Mouse (Mus musculus) spleen, adult 2 months (tissue): ENCODE results near the gene Camta2. TPM values are rescaled to one million over a fixed set of nuclear protein-coding genes. Genes with fewer than 3 reads are reported as not detected.

Experiments used
- DNase-seq, 2 experiments: peaks; one replicate each; pipeline versions ENCODE4 v3.0.0 to v3.0.0-alpha.2; 2012 to 2021; ENCODE audit warnings: low spot score in 2 of 2, low read depth in 1 of 2
- H3K27ac ChIP-seq: fragments of 200-500 bp; 2 replicates; pipeline ENCODE4 v1.5.1; 2012; ENCODE audit warnings: low read length, inconsistent platforms; ENCODE audit not compliant: insufficient read depth
- H3K27me3 ChIP-seq: fragments of 200-500 bp; 2 replicates; pipeline ENCODE4 v1.6.1; 2012; ENCODE audit warnings: mild to moderate bottlenecking, moderate library complexity, low read length, inconsistent platforms; ENCODE audit not compliant: control insufficient read depth, insufficient read depth
- H3K36me3 ChIP-seq: fragments of 200-500 bp; 2 replicates; pipeline ENCODE4 v1.6.1; 2012; ENCODE audit warnings: mild to moderate bottlenecking, low read length, inconsistent platforms; ENCODE audit not compliant: control insufficient read depth, insufficient read depth
- H3K4me1 ChIP-seq: fragments of 200-500 bp; 2 replicates; pipeline ENCODE4 v1.6.1; 2011; ENCODE audit warnings: inconsistent platforms; ENCODE audit not compliant: control insufficient read depth, insufficient read depth, insufficient read length
- H3K4me3 ChIP-seq: fragments of 200-500 bp; 2 replicates; pipeline ENCODE4 v1.5.1; 2011; ENCODE audit warnings: mild to moderate bottlenecking, inconsistent platforms; ENCODE audit not compliant: insufficient read depth, insufficient read length; ENCODE audit errors: extremely low read depth
- CTCF ChIP-seq: fragments of 200-500 bp; IDR thresholded peaks from 2 replicates; pipeline ENCODE4 v1.5.1; 2011; ENCODE audit warnings: mild to moderate bottlenecking, inconsistent platforms; ENCODE audit not compliant: insufficient read depth, insufficient read length, insufficient replicate concordance; ENCODE audit errors: extremely low read depth
- POLR2A ChIP-seq: fragments of 200-500 bp; IDR thresholded peaks from 2 replicates; pipeline ENCODE4 v1.6.1; 2011; ENCODE audit warnings: low read depth, low read length, inconsistent platforms
- WGBS: fragments of 180-500 bp; shearing (Covaris S2); methylation state at CpG from one replicate; pipeline ENCODE4 v1.1.7; 2018; 5-methylcytosine and 5-hydroxymethylcytosine counted together
- polyA plus RNA-seq: library from polyadenylated mRNA; depleted of rRNA; stranded (reverse); fragments of >200 nt; gene quantifications from 2 replicates; pipeline ENCODE4 v1.2.3, GENCODE M21; 2012

The Camta2 gene
- polyA plus RNA-seq, 1 experiment = 36.6 TPM

DNA sequence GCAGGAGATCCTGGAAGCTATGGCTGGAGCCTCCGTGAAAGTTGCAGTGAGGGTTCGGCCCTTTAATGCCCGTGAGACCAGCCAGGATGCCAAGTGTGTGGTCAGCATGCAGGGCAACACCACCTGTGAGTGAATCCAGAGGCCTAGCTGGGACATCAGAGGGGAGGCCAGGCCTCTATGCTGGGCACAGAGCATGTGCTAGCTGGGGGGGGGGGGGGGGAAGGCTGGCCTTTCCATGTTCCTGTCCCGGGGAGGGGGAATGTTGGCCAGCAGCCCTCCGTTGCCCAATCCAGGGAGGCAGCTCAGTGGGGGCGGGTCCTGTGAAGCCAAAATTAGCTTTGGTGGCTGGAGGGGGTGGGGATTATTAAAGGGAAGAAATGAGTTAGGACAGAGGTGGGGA, 14.9 kb upstream of the Camta2 start:
- Histone ChIP-seq H3K27ac (no peak overlapping the region), H3K27me3 (no peaks in the 10 kb centered on the region), H3K4me1 (peaks cover 8% of the 10 kb centered on the region; the same call in 1 of the 2 replicates), H3K4me3 (no peak overlapping the region), H3K36me3 (peaks cover 23% of the 10 kb centered on the region)
- no peak for DNase-seq
- 92% methylated on average over 6 of the region's 6 CpGs for WGBS
- TF ChIP-seq CTCF (no peak), POLR2A (no peak)

DNA sequence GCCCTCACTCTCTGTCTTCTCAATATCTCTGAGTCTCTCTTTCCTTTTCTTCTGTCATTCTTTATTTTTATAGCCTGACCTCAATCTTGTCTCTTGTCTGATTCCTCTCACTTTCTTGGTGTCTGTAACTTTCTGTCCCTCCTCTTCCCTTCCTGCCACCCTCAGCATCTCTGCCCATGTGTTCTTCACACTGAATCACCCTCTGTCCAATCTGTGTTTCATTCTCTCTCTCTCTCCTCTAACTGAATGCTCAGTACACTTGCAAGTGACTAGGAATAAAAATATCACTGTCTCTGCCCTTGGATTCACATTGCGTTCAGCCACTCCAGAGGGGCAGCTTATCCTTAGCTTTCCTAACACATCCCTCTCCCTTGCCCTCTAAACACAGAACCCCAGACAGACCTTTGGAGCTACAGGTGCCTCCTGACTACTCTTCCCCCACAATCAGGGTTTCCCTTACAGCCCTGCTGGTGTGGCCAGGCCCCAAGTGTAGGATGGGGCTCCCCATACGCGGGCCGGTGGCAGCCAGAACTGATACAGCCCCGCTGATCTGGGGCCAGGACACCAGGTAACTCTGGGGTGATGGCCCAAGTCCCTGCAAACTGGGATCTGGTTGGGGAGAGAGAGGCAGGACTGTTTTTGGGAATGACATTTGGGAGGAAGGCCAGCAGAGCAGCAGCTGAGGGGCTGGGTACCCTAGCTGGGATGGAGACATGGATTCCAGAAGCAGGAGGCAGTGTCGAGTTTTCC, 14.3 kb upstream of the Camta2 start:
- peaks cover 21% of the 10 kb centered on the region for H3K36me3 ChIP-seq
- 90% methylated on average over 6 of the region's 6 CpGs for whole genome bisulfite sequencing
- TF ChIP-seq POLR2A (no peak), CTCF (no peak)
- H3K4me1 ChIP-seq = peaks cover 8% of the 10 kb centered on the region; the same call in 1 of the 2 replicates
- DNase-seq = no peak
- no peak overlapping the region for H3K4me3 ChIP-seq
- H3K27ac ChIP-seq = no peak overlapping the region
- no peaks in the 10 kb centered on the region for H3K27me3 ChIP-seq

DNA sequence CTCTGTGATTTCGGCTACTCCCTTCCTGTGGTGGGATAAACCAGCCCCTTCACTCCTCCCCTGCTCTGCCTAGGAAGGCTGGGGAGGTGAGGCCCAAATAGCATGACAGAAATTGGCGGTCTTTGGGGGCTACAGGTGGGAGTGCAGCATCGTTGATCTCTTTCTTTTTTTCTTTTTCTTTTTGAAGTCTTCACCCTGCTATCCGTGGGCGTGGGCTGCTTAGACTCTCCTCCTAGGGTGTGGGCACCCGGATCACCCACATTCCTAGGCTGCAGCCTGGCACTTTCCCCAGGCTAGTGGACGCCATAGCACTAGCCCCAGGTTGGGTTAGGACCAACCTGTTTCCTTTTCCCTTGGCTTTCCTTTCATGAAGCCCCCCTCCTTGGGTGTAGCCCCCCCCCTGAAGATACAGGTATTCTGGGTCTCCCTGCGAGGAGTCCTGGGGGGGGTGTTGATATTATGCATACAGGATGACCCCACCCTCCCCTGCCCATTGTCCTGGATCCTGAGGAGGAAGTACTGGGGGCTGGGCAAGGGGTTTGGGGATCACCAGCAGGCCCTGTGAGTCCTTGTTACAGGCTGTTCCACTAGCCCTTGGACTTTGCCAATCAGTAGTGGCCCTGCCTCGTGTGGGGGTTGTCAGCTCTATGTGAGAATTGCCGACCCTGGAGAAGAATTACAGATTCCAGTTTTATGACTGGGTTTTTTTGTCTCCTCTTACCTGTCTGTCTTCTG, 13.5 kb upstream of the Camta2 start:
- Histone ChIP-seq H3K36me3 (peaks cover 17% of the 10 kb centered on the region), H3K4me3 (peak overlapping the region; percentile 78; the same call in 1 of the 2 replicates), H3K4me1 (peaks cover 8% of the 10 kb centered on the region; the same call in 1 of the 2 replicates), H3K27me3 (no peaks in the 10 kb centered on the region), H3K27ac (no peak overlapping the region)
- WGBS = 59% methylated on average over 10 of the region's 10 CpGs
- TF ChIP-seq CTCF = no peak
- TF ChIP-seq POLR2A = no peak
- DNase-seq = no peak

DNA sequence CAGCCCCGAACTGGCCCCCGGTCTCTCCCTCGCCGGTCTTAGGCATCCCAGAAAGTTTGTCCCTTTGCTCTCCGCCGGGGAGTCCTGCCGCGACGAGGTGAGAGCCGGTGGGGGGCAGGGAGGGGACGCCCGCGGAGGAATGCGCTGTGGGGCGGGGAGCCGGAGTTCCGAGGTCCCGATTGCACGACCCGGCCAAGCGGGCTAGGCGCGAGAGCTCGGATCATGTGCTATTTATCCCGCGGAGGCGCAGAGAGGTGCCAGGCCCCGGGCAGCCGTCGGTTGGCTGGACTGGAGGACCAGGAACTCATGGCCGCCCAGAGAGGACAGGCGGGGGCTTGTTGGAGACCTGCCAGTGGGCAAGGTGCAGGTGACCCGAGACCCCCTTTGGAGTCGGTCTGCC, 12.7 kb upstream of the Camta2 start:
- DNase-seq = peak in 1 of 2 experiments; percentile 53
- under 1% methylated on average over 34 of the region's 34 CpGs for WGBS

DNA sequence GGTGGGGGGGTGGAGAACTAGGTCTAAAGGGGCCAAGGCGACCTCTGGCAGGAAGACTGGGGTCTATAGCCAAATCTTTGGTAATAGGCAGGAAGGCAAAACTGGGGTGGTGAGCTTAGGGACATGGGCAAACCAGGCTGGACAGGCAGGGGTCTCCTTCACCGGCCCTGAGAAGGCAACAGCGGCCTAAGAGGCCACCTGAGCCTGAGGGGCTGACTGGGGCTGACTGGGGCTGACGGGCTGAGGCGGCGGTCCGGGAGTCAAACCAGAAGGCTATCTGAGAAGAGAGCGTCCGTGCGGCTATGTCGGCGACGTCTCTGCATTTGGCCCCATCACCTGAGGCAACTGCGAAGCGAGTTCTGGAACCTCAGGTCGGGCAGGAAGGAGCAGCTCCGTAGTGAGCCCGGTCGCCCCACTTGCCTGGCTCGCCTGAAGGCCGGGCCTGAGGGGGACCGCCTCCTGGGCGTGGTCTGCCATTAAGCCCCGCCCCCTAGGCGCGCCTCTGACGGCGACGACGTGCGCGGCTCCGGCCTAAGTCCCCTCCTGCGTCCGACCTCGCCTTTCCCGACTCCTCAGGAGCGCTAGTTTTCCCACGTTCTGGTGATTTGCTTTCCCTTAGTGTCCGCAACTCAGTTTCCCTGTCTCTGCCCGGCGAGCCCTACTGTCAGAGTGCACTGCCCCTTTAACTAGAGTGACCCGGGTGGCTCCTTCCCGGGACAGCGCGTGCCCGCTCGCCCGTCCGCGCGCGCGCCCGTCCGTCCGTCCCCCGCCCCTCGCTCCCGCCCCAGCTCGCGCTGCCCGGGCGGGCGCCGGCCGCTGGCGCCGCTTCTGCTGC, 12.0 kb upstream of the Camta2 start, which contains the start of the genes Inca1 and Kif1c:
TSS of gene Inca1 (minus strand) at position 434 of the 835 bp plus-strand sequence.
TSS of gene Kif1c (plus strand) at position 827 of the 835 bp plus-strand sequence.
- peak; percentile 84 for TF ChIP-seq POLR2A
- TF ChIP-seq CTCF = no peak
- peak; percentile 88 to 95 for DNase-seq
- Histone ChIP-seq H3K4me1 (peaks cover 8% of the 10 kb centered on the region; the same call in 1 of the 2 replicates), H3K27ac (peak within 1 kb of the TSS; percentile 93), H3K4me3 (peak within 1 kb of the TSS; percentile 78), H3K36me3 (peaks cover 7% of the 10 kb centered on the region; the same call in 1 of the 2 replicates), H3K27me3 (no peaks in the 10 kb centered on the region)
- 3% methylated on average over 67 of the region's 69 CpGs for WGBS

More for the DNA sequence above, 12.7 kb upstream of the Camta2 start:
- TF ChIP-seq POLR2A = no peak
- TF ChIP-seq CTCF = no peak
- H3K27ac ChIP-seq = peak overlapping the region; percentile 35; the same call in 1 of the 2 replicates
- no peaks in the 10 kb centered on the region for H3K27me3 ChIP-seq
- H3K36me3 ChIP-seq = peaks cover 12% of the 10 kb centered on the region
- H3K4me1 ChIP-seq = peaks cover 8% of the 10 kb centered on the region; the same call in 1 of the 2 replicates
- H3K4me3 ChIP-seq = peak overlapping the region; percentile 78

DNA sequence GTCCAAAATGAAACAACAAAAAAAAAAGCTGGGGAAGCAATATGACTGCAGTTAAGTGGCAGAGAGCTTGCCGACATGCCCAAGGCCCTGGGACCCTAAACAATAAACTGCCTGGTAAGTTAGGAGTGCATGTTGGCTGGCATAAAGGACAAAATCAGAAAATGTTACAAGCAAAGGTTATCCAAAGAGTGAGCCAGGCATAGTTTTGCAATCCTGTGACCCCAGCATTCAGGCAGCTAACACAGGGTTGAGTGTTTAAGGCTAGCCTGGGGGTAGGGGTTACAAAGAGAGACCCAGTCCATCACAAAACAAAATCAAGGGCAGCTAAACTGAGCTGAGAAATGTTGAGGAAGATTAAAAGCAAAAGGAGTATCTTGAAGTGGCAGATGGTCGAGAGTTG, 11.1 kb upstream of the Camta2 start:
- no peak for DNase-seq
- 89% methylated on average over 2 of the region's 2 CpGs for WGBS
- H3K4me1 ChIP-seq = peaks cover 8% of the 10 kb centered on the region; the same call in 1 of the 2 replicates
- H3K27ac ChIP-seq = no peak overlapping the region
- no peak overlapping the region for H3K4me3 ChIP-seq
- no peak for TF ChIP-seq POLR2A
- no peak for TF ChIP-seq CTCF
- 0 out of 2 replicates have a peak, but pooled peaks cover 3% of the 10 kb centered on the region for H3K36me3 ChIP-seq
- H3K27me3 ChIP-seq = no peaks in the 10 kb centered on the region
